Mouse (Mus musculus) liver, embryonic 15.5 days (tissue): ENCODE results near the gene Zbtb7b. TPM values are rescaled to one million over a fixed set of nuclear protein-coding genes. Genes with fewer than 3 reads are reported as not detected.

ENCODE experiments used
- ATAC-seq: fragments of 200-750 bp; cut with Nextera tagmentation; 2 replicates; pipeline ENCODE4 v1.8.0; 2017; ENCODE audit warnings: moderate number of reproducible peaks, mild to moderate bottlenecking, moderate library complexity; ENCODE audit not compliant: insufficient read depth
- H3K27ac ChIP-seq: fragments of 300-500 bp; sonication (generic); replicated peaks from 2 replicates; pipeline ENCODE4 v1.5.1; 2015; ENCODE audit warnings: mild to moderate bottlenecking, inconsistent platforms
- H3K27me3 ChIP-seq: fragments of 300-500 bp; sonication (generic); 2 replicates; pipeline ENCODE4 v1.6.1; 2015; ENCODE audit warnings: mild to moderate bottlenecking, inconsistent platforms
- H3K36me3 ChIP-seq: fragments of 300-500 bp; sonication (generic); replicated peaks from 2 replicates; pipeline ENCODE4 v1.6.1; 2015; ENCODE audit warnings: moderate library complexity, mild to moderate bottlenecking, inconsistent platforms
- H3K4me1 ChIP-seq: fragments of 300-500 bp; sonication (generic); replicated peaks from 2 replicates; pipeline ENCODE4 v1.6.1; 2015; ENCODE audit warnings: inconsistent platforms
- H3K4me2 ChIP-seq: fragments of 300-500 bp; sonication (generic); 2 replicates; pipeline ENCODE4 v1.6.1; 2015; ENCODE audit warnings: moderate library complexity, mild to moderate bottlenecking, inconsistent platforms
- H3K4me3 ChIP-seq: fragments of 300-500 bp; sonication (generic); replicated peaks from 2 replicates; pipeline ENCODE4 v1.5.1; 2015; ENCODE audit warnings: mild to moderate bottlenecking, inconsistent platforms
- H3K9ac ChIP-seq: fragments of 300-500 bp; sonication (generic); 2 replicates; pipeline ENCODE4 v1.6.1; 2015; ENCODE audit warnings: moderate library complexity, mild to moderate bottlenecking, inconsistent platforms
- H3K9me3 ChIP-seq: fragments of 300-500 bp; sonication (generic); replicated peaks from 2 replicates; pipeline ENCODE4 v1.6.1; 2016; ENCODE audit warnings: inconsistent platforms
- WGBS: fragments of 180-500 bp; shearing (Covaris S2); methylation state at CpG from one replicate; pipeline ENCODE4 v1.1.7; 2015; ENCODE audit warnings: mixed read lengths; ENCODE audit not compliant: insufficient replicate concordance; 5-methylcytosine and 5-hydroxymethylcytosine counted together
- polyA plus RNA-seq: library from polyadenylated mRNA; unstranded; fragments of >200 nt; fragmentation: Nextera tagmentation; extraction: Ambion mirVana; gene quantifications from 2 replicates; pipeline ENCODE4 v1.2.1, GENCODE M21; 2015

The Zbtb7b gene
- polyA plus RNA-seq, 1 experiment from 2014 or later = 2.3 TPM

GRCm38 (mm10) chr3:89346815-89347540 is 47.6 kb downstream of the Zbtb7b start:
- no peak for ATAC-seq
- WGBS = 44% methylated on average over 10 of the region's 10 CpGs

GRCm38 (mm10) chr3:89343279-89343678 is 51.3 kb downstream of the Zbtb7b start:
- Histone ChIP-seq H3K4me2 (no peak overlapping the region), H3K36me3 (no peaks in the 10 kb centered on the region), H3K9me3 (no peaks in the 10 kb centered on the region), H3K4me3 (no peak overlapping the region), H3K9ac (no peak overlapping the region), H3K4me1 (peaks cover 4% of the 10 kb centered on the region; the same call in 1 of the 2 replicates), H3K27me3 (peaks cover 37% of the 10 kb centered on the region), H3K27ac (no peak overlapping the region)
- WGBS = 69% methylated on average over 7 of the region's 7 CpGs
- ATAC-seq = no peak

More at GRCm38 (mm10) chr3:89346815-89347540, 47.6 kb downstream of the Zbtb7b start:
- peaks cover 54% of the 10 kb centered on the region for H3K27me3 ChIP-seq
- no peak overlapping the region for H3K4me3 ChIP-seq
- H3K36me3 ChIP-seq = no peaks in the 10 kb centered on the region
- no peak overlapping the region for H3K4me2 ChIP-seq
- no peaks in the 10 kb centered on the region for H3K9me3 ChIP-seq
- H3K27ac ChIP-seq = no peak overlapping the region
- H3K9ac ChIP-seq = no peak overlapping the region
- peaks cover 21% of the 10 kb centered on the region for H3K4me1 ChIP-seq

- Histone ChIP-seq H3K4me3 (no peak overlapping the region), H3K36me3 (no peaks in the 10 kb centered on the region), H3K9me3 (no peaks in the 10 kb centered on the region), H3K4me1 (peaks cover 17% of the 10 kb centered on the region), H3K27me3 (peaks cover 37% of the 10 kb centered on the region), H3K4me2 (no peak overlapping the region), H3K9ac (no peak overlapping the region), H3K27ac (no peak overlapping the region)
- WGBS = 71% methylated on average over 4 of the region's 4 CpGs
- no peak for ATAC-seq
Measured at GRCm38 (mm10) chr3:89341794-89342193, 52.8 kb downstream of the Zbtb7b start.

GRCm38 (mm10) chr3:89340465-89340864 is 54.1 kb downstream of the Zbtb7b start:
- Histone ChIP-seq H3K27ac (no peak overlapping the region), H3K9me3 (no peaks in the 10 kb centered on the region), H3K27me3 (peaks cover 47% of the 10 kb centered on the region), H3K4me1 (peaks cover 17% of the 10 kb centered on the region), H3K4me2 (peak overlapping the region; percentile 45), H3K9ac (no peak overlapping the region), H3K36me3 (no peaks in the 10 kb centered on the region), H3K4me3 (no peak overlapping the region)
- no peak for ATAC-seq
- WGBS = 12% methylated on average over 11 of the region's 11 CpGs

GRCm38 (mm10) chr3:89339416-89339815 is 55.2 kb downstream of the Zbtb7b start:
- H3K4me3 ChIP-seq = no peak overlapping the region
- no peak overlapping the region for H3K9ac ChIP-seq
- H3K4me1 ChIP-seq = peaks cover 17% of the 10 kb centered on the region
- no peaks in the 10 kb centered on the region for H3K9me3 ChIP-seq
- H3K4me2 ChIP-seq = no peak overlapping the region
- H3K27ac ChIP-seq = no peak overlapping the region
- 26% methylated on average over 8 of the region's 8 CpGs for WGBS
- H3K27me3 ChIP-seq = peaks cover 55% of the 10 kb centered on the region
- no peaks in the 10 kb centered on the region for H3K36me3 ChIP-seq
- ATAC-seq = no peak

GRCm38 (mm10) chr3:89337721-89338578 is 56.6 kb downstream of the Zbtb7b start, which contains the start of gene Efna4:
TSS of gene Efna4 (minus strand) at chr3:89338028.
- peaks cover 66% of the 10 kb centered on the region for H3K27me3 ChIP-seq
- peak within 1 kb of the TSS; percentile 82 for H3K4me2 ChIP-seq
- peak within 1 kb of the TSS; percentile 42 for H3K9ac ChIP-seq
- H3K36me3 ChIP-seq = no peaks in the 10 kb centered on the region
- peak within 1 kb of the TSS; percentile 60 for H3K4me3 ChIP-seq
- peaks cover 17% of the 10 kb centered on the region for H3K4me1 ChIP-seq
- H3K27ac ChIP-seq = no peak within 1 kb of the TSS
- ATAC-seq = peak; percentile 57
- H3K9me3 ChIP-seq = no peaks in the 10 kb centered on the region
- WGBS = under 1% methylated on average over 44 of the region's 44 CpGs

GRCm38 (mm10) chr3:89337062-89337720 is 57.4 kb downstream of the Zbtb7b start:
- peak overlapping the region; percentile 60 for H3K4me3 ChIP-seq
- peaks cover 72% of the 10 kb centered on the region for H3K27me3 ChIP-seq
- no peaks in the 10 kb centered on the region for H3K9me3 ChIP-seq
- WGBS = 2% methylated on average over 21 of the region's 21 CpGs
- H3K9ac ChIP-seq = peak overlapping the region; percentile 42
- peaks cover 21% of the 10 kb centered on the region for H3K4me1 ChIP-seq
- peak overlapping the region; percentile 82 for H3K4me2 ChIP-seq
- H3K27ac ChIP-seq = no peak overlapping the region
- no peaks in the 10 kb centered on the region for H3K36me3 ChIP-seq
- ATAC-seq = no peak

GRCm38 (mm10) chr3:89336529-89336928 is 58.0 kb downstream of the Zbtb7b start:
- ATAC-seq = no peak
- H3K27ac ChIP-seq = no peak overlapping the region
- no peak overlapping the region for H3K4me3 ChIP-seq
- 24% methylated on average over 6 of the region's 6 CpGs for WGBS
- no peak overlapping the region for H3K9ac ChIP-seq
- no peak overlapping the region for H3K4me2 ChIP-seq
- peaks cover 21% of the 10 kb centered on the region for H3K4me1 ChIP-seq
- H3K27me3 ChIP-seq = peaks cover 78% of the 10 kb centered on the region
- H3K9me3 ChIP-seq = no peaks in the 10 kb centered on the region
- no peaks in the 10 kb centered on the region for H3K36me3 ChIP-seq

GRCm38 (mm10) chr3:89333053-89333452 is 61.5 kb downstream of the Zbtb7b start:
- H3K27ac ChIP-seq = no peak overlapping the region
- H3K9me3 ChIP-seq = no peaks in the 10 kb centered on the region
- H3K9ac ChIP-seq = no peak overlapping the region
- peaks cover 88% of the 10 kb centered on the region for H3K27me3 ChIP-seq
- no peak overlapping the region for H3K4me2 ChIP-seq
- no peak for ATAC-seq
- 66% methylated on average over 11 of the region's 11 CpGs for WGBS
- H3K4me3 ChIP-seq = no peak overlapping the region
- no peaks in the 10 kb centered on the region for H3K36me3 ChIP-seq
- H3K4me1 ChIP-seq = peaks cover 15% of the 10 kb centered on the region

GRCm38 (mm10) chr3:89332476-89332875 is 62.1 kb downstream of the Zbtb7b start:
- Histone ChIP-seq H3K27ac (no peak overlapping the region), H3K27me3 (peaks cover 88% of the 10 kb centered on the region), H3K4me2 (no peak overlapping the region), H3K4me3 (no peak overlapping the region), H3K36me3 (no peaks in the 10 kb centered on the region), H3K9ac (no peak overlapping the region), H3K9me3 (no peaks in the 10 kb centered on the region), H3K4me1 (peaks cover 9% of the 10 kb centered on the region)
- WGBS = 49% methylated on average over 12 of the region's 12 CpGs
- ATAC-seq = no peak

GRCm38 (mm10) chr3:89332013-89332412 is 62.6 kb downstream of the Zbtb7b start:
- H3K9ac ChIP-seq = no peak overlapping the region
- H3K36me3 ChIP-seq = no peaks in the 10 kb centered on the region
- peaks cover 88% of the 10 kb centered on the region for H3K27me3 ChIP-seq
- 50% methylated on average over 10 of the region's 10 CpGs for WGBS
- ATAC-seq = no peak
- no peaks in the 10 kb centered on the region for H3K9me3 ChIP-seq
- H3K27ac ChIP-seq = no peak overlapping the region
- H3K4me3 ChIP-seq = no peak overlapping the region
- 0 out of 2 replicates have a peak, but pooled peaks cover 4% of the 10 kb centered on the region for H3K4me1 ChIP-seq
- no peak overlapping the region for H3K4me2 ChIP-seq
